Mouse (Mus musculus) heart, postnatal 36 days (tissue): ENCODE data around the gene Cntn4. TPM values are rescaled to one million over a fixed set of nuclear protein-coding genes. Genes with fewer than 3 reads are reported as not detected.

Experiments used
- DNase-seq, 2 experiments: peaks; one replicate each; pipeline ENCODE4 v3.0.0; 2021 to 2022
- intact Hi-C: fragments of 180-260 bp; cut with DNase I; formaldehyde crosslinking; loops from one replicate; pipeline ENCODE4 v1.15.1; 2025
- total RNA-seq, 2 experiments: library from RNA; stranded (reverse); gene quantifications; 2 replicates each; pipeline ENCODE4 v1.2.3; 2021

Cntn4 gene
- total RNA-seq, 2 experiments from 2014 or later: not detected

GRCm38 (mm10) chr6:106454131-106454838 is 776.8 kb downstream of the Cntn4 start:
- intact Hi-C loops: no loop called here
- no peak for DNase-seq

GRCm38 (mm10) chr6:106455616-106456015 is 778.2 kb downstream of the Cntn4 start:
- intact Hi-C loops: no loop called here
- DNase-seq: no peak

- no peak for DNase-seq
- intact Hi-C loops: no loop called here
Observed at GRCm38 (mm10) chr6:106458166-106458565, 780.7 kb downstream of the Cntn4 start.

- DNase-seq: no peak
- intact Hi-C loops: no loop called here
Observed at GRCm38 (mm10) chr6:106462403-106462802, 784.9 kb downstream of the Cntn4 start.

DNA sequence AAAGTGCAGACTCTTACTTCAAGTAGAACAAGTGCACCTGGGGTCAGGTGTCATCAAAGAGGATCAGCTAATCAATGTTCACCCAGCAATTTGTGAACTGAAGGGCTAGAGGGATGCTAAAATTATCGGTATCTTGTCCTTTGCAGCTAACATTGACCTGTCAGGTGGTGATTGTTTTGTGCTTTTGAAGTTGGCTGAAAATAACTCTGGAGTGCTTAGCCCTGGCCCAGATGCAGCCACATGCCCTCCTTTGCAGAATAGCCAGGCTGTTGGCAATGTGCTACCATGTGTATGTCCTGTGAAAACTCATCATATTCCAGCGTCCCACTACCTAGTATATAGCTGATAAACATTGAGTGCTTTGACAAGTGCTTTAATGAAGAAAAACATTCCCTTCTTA is 786.4 kb downstream of the Cntn4 start:
- intact Hi-C loops: no loop called here
- DNase-seq: no peak

- no peak for DNase-seq
- intact Hi-C loops: no loop called here
Observed at GRCm38 (mm10) chr6:106465766-106466165, 788.3 kb downstream of the Cntn4 start.

DNA sequence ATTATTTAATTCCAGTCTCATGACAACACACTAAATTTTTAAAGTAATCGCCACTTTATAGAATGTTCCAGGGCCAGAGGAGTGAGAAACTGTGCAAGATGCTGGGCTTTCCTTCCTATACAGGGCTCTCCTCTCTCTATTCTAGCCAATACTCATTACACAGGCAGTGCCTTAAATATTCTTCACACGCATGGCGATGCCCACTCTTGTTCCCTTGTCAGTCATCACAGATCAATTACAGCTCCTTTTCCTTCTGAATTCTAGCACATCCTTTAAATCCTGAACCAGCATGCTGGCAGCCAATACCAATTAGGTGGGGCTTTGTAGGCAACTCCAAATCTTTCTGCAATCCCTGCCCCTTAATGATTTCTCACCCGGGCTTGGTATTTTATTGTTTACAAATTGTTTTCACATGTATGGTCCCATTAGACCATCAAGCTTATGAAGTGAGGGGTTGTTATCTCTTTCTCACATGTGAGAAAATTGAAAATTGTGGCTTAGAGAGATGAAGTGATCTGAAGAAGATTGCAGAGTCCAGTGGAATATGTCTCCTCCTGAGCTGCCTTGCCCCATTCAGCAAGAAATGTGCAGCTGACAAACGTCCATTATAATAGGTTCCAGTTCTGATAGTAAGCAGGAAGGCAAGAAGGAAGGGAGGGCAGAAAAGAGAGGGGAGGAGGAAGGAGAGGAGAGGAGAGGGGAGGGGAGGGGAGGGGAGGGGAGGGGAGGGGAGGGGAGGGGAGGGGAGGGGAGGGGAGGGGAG is 789.0 kb downstream of the Cntn4 start:
- DNase-seq: no peak
- intact Hi-C loops: no loop called here

DNA sequence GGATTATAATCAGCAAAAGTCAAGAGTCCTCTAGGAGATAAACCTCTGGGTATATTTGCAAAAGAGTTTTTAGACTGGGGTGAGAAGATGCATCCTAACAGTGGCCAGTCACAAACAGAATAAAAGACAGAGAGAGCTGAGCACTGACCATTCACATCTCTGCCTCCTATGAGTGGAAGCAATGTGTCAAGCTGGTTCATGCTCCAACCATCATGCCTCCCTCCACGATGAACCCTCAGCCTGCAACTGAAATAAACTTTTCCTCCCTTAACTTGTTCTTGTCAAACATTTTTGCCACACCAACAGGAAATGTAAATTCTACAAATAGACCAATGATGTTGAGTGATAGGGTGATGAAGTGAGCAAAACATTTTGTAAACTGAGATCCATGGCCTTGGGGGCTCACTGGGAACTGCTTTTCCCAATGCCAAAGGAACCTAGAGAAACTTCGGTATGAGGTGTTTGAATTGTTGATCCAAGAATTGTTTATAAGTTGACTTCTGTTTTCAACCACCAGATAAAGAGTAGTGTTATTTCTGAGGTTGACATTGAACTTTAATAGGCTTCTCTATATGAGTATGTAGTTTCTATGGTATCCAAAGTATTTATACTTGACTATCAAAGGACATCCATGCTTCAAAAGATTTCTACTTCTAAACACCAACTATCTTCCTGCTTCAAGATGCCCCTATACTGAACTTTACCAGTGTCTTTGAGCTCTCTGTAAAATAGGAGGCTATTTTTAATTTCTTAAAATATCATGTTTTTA is 794.6 kb downstream of the Cntn4 start:
- intact Hi-C loops: no loop called here
- no peak for DNase-seq

GRCm38 (mm10) chr6:106473871-106474270 is 796.4 kb downstream of the Cntn4 start:
- intact Hi-C loops: no loop called here
- no peak for DNase-seq

DNA sequence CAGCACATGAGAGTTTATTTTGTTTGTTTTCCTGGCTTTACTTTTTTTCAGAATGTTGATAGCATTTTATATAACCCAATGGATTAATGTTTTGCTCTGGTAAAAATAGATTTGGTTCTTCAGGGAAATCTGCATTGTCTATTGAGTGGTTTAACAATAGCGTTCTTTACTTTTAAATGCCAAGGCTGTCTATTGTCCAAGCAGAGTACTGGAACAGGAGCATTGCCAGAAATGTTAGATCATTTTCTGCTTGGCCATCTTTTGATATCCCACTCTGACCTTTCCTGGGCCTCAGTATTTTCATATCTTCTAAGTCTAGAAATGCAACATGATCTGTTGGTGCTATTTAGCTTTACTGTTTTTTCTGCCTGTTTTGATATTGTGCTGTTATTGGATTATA is 804.1 kb downstream of the Cntn4 start:
- intact Hi-C loops: no loop called here
- no peak for DNase-seq

DNA sequence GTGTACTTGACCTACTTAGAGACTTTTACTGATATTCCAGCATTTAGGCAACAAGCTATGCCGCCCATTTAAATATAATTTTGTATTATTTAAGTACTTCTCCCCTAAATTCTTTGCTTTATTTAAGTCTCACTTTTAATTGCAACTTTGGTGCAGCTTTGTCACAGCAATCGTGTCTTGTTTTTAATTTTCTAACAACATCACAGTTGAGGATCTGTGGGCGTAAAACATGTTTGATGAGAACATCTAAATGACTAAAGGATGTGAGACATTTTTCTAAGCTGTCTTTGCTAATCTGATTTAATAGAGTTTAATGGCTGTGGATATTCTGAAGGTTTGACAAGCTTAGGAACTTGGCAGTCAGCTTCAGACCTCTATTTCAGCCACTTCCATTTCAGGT is 818.8 kb downstream of the Cntn4 start:
- intact Hi-C loops: no loop called here

DNA sequence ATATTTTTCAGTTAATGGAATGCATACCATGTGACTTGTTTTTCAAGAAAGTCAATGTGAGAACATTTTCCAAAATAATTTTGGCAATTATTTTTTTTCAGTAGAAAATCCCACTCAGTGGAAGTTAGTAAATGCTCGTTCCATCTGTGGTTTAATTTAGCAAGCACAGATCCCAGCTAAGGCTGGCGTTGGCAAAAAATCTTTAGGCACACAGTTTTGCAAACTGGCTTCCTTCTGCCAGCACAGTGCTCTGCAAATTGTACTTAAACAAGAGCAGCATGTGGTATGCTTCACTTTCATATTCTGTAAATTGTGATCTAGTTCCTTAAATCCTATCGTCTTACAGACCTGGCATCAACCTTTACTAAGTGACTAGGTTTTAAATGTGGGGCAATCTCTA is 821.7 kb downstream of the Cntn4 start:
- no peak for DNase-seq
- intact Hi-C loops: no loop called here

More for the DNA sequence above, 818.8 kb downstream of the Cntn4 start:
- DNase-seq: no peak

DNA sequence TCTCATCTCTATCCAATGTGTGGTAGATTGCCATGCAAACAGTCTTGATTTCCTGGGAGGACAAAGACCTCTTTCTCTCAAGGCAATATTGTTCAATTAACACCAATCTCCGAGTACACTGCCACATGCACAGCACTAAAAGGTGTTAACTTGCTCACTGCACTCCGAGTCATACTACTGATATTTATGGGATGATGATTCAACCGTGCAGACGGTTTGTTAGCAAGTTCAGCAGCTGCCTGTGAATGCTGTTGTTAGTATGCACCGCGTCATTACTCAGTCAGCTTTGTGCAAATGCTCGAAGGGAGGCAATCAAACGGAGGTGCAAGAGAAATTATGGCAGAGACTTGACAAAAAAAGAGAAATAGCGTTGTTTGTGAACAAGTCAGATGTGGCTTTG is 826.5 kb downstream of the Cntn4 start:
- intact Hi-C loops: no loop called here
- no peak for DNase-seq

DNA sequence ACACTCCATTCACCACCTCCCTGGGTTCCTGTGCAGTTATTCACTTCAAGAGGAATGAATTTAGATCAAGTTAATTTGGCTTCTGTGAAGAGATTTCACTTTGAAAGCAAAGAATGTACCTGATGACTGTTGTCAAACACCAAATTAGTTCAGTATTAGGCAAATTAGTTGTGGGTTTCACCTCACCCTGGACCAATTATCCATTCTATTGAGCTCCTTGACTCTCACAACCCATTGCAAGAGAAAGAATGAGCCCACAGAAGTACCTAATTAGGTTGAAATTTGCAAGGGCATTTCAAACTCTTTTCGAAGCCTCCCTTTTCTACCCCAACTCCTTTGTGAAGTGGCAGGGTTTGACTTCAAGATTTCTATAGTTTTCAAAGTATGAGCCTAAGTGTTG is 842.9 kb downstream of the Cntn4 start:
- DNase-seq: no peak
- intact Hi-C loops: no loop called here

- no peak for DNase-seq
- intact Hi-C loops: no loop called here
Observed at GRCm38 (mm10) chr6:106543500-106543899, 866.0 kb downstream of the Cntn4 start.

- no peak for DNase-seq
- intact Hi-C loops: no loop called here
Observed at GRCm38 (mm10) chr6:106561649-106562048, 884.2 kb downstream of the Cntn4 start.

- no peak for DNase-seq
- intact Hi-C loops: no loop called here
Observed at GRCm38 (mm10) chr6:106565316-106565715, 887.9 kb downstream of the Cntn4 start.

DNA sequence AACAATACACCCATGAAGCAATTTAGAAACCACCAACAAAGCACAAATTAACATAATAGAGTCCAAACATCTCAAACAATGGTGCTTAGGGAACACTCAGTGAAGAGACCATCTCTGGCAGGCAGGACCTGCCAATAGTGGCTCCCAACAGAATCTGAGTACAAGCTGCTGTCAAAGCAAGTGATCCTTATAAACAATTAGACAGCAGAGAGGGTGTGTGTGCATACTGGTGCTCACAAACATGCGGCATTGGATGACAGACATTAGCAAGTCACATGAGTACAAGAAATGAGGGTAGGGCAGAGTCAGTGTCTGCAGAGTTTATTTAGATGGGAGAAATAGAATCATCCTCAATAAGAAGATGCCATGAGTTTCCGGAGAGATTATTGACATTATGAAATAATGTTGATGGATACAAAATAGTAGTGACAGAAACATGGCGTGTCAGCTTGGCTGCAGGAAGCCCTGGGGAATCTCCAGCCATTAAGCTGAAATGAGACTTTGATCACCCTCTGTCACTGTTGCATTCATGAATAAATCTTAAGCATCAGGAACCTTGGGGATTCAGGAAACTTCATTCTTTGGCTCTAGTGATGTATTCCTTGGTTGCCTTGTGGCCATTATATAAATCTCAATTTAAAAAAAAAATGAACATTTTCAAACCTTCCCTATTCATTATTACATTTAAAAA is 888.5 kb downstream of the Cntn4 start:
- intact Hi-C loops: no loop called here

GRCm38 (mm10) chr6:106566929-106567621 is 889.6 kb downstream of the Cntn4 start:
- intact Hi-C loops: no loop called here
- DNase-seq: no peak

More for the DNA sequence above, 888.5 kb downstream of the Cntn4 start:
- no peak for DNase-seq

DNA sequence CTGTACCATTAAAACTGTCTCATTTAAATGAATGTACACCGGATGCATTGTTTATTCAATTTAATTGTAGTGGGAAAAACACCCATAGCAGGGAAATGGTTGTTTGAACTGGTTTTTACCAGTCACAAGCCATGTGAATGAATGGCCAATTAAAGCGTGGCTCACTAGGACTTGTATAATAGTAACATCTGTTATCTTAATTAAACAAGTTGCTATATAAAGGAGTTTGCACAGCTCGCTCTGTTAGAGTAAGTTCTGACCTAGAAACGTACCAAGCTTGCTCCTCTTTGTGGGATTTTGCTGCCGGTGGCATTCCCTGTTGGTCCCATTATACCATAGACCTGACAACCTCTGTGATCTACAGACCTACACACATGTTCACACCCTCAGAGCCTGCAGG is 902.7 kb downstream of the Cntn4 start:
- intact Hi-C loops: no loop called here
- no peak for DNase-seq
